Mouse (Mus musculus): Measurements from ENCODE around the gene Phka1. TPM values are rescaled to one million over a fixed set of nuclear protein-coding genes. Genes with fewer than 3 reads are reported as not detected.

Gene Phka1
- 10 to 100 TPM; 19.2 to 23.7 TPM for total RNA-seq (2023)

DNA sequence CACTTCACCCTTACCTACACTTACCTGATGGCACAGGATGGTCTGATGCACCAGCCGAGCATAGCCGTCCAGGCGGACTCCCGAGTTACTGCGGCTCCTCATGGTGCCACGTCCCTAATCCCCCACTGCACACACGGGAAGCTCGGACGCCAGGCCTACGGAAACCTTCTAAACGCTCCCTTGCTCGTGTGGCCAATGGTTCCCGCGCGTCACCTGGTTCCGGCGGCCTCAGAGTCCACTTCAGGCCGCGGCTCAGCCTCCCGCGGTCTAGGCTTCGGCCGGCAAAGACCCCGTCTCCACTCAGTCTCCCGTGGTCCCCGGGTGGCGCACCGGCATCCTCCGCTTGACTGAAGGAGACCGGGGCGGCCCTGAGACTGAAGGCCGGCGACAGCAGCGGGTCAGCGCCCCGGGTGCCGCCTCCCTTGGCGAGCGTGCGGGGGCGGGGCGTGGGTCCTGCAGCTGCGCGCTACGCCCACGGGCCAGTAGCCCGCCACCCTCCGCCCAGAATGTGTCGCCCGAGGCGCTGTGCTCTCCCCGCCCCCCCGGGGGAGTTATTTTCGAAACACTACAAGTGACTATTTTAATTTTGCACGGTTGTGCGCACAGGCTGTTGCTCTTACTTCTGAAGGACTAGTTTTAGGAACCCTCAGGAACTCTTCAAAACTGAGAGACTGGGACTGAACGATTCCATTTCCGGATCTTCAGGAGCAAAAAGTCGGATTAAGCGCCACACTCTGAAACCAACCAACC lies at the start of gene Phka1:
Gene Phka1, minus strand, starts transcription at position 424 of the 750 bp plus-strand sequence.

GRCm38 (mm10) chrX:102686872-102687271 lies 42.8 kb upstream of the Phka1 start, which contains the start of gene Gm3880:
Gene Gm3880, minus strand, starts transcription at chrX:102686972.

GRCm38 (mm10) chrX:102504644-102505481 lies 139.2 kb downstream of the Phka1 start, which contains the start of gene Hdac8:
Gene Hdac8, minus strand, starts transcription at chrX:102505359.

Other genes starting within 250 kb of the Phka1 start
- gene Hdac8, start 138.9 kb downstream of the Phka1 start, total RNA-seq (2023): 10 to 100 TPM; 16.2 to 22.3 TPM
- not detected for gene Gm3880, start 42.7 kb upstream of the Phka1 start, total RNA-seq (2023)
- gene Gm9112, start 63.4 kb upstream of the Phka1 start, total RNA-seq (2023): not detected
- not detected for gene Dmrtc1b, start 63.6 kb upstream of the Phka1 start, total RNA-seq (2023)
- gene Dmrtc1c1, start 158.7 kb upstream of the Phka1 start, total RNA-seq (2023): not detected
- not detected for gene Dmrtc1c2, start 210.4 kb upstream of the Phka1 start, total RNA-seq (2023)
- not detected for gene 1700031F05Rik, start 223.7 kb upstream of the Phka1 start, total RNA-seq (2023)

All from B cell, adult 67 days (primary cell).